Mouse (Mus musculus) stomach, embryonic 15.5 days (tissue): ENCODE data around the gene Sde2. TPM values are rescaled to one million over a fixed set of nuclear protein-coding genes. Genes with fewer than 3 reads are reported as not detected.
A peak's percentile ranks its signal among the peaks of the same experiment; 100 is the strongest.
"Not testable (repeated sequence)": the region's sequence is repeated elsewhere in the genome, so short reads cannot be mapped to it uniquely, and the experiment has no call there.

Experiments
- ATAC-seq: fragments of 200-750 bp; cut with Nextera tagmentation; 2 replicates; pipeline ENCODE4 v1.8.0; 2017; ENCODE audit warnings: low read depth, moderate number of reproducible peaks, moderate TSS enrichment; ENCODE audit not compliant: insufficient read depth, low FRiP score
- H3K27ac ChIP-seq: fragments of 300-500 bp; sonication (generic); 2 replicates; pipeline ENCODE4 v1.5.1; 2015; ENCODE audit warnings: mild to moderate bottlenecking, inconsistent platforms
- H3K27me3 ChIP-seq: fragments of 300-500 bp; sonication (generic); replicated peaks from 2 replicates; pipeline ENCODE4 v1.6.1; 2015; ENCODE audit warnings: inconsistent platforms
- H3K36me3 ChIP-seq: fragments of 300-500 bp; sonication (generic); 2 replicates; pipeline ENCODE4 v1.6.1; 2015; ENCODE audit warnings: inconsistent platforms
- H3K4me1 ChIP-seq: fragments of 300-500 bp; sonication (generic); 2 replicates; pipeline ENCODE4 v1.6.1; 2015; ENCODE audit warnings: inconsistent platforms
- H3K4me2 ChIP-seq: fragments of 300-500 bp; sonication (generic); 2 replicates; pipeline ENCODE4 v1.6.1; 2015; ENCODE audit warnings: mild to moderate bottlenecking, inconsistent platforms
- H3K4me3 ChIP-seq: fragments of 300-500 bp; sonication (generic); replicated peaks from 2 replicates; pipeline ENCODE4 v1.5.1; 2015; ENCODE audit warnings: inconsistent platforms
- H3K9ac ChIP-seq: fragments of 300-500 bp; sonication (generic); 2 replicates; pipeline ENCODE4 v1.6.1; 2015; ENCODE audit warnings: inconsistent platforms
- H3K9me3 ChIP-seq: fragments of 300-500 bp; sonication (generic); 2 replicates; pipeline ENCODE4 v1.6.1; 2016; ENCODE audit warnings: inconsistent platforms
- WGBS: fragments of 180-500 bp; shearing (Covaris S2); methylation state at CpG from one replicate; pipeline ENCODE4 v1.1.7; 2015; 5-methylcytosine and 5-hydroxymethylcytosine counted together
- polyA plus RNA-seq: library from polyadenylated mRNA; unstranded; fragments of >200 nt; fragmentation: Nextera tagmentation; extraction: Ambion mirVana; gene quantifications from 2 replicates; pipeline ENCODE4 v1.2.1, GENCODE M21; 2015

Gene Sde2
- polyA plus RNA-seq, 1 experiment from 2014 or later, result 34.4 TPM

DNA sequence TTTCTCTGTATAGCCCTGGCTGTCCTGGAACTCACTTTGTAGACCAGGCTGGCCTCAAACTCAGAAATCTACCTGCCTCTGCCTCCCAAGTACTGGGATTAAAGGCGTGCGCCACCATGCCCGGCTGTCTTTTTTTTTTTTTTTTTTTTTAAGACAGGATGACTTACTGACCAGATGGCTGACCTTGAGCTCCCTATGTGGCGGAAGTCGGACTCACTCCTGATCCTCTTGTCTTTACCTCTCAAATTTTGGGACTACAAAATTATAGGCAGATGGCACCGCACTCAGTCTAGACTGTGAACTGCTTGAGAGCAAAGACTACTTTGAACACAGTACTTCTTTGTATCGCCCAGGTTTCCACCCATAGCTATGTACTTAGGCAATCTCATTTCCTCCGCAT lies 14.5 kb upstream of the Sde2 start:
- not testable (repeated sequence) for H3K9me3 ChIP-seq, H3K9ac ChIP-seq, H3K4me3 ChIP-seq, H3K36me3 ChIP-seq, H3K4me1 ChIP-seq, ATAC-seq, H3K27ac ChIP-seq, H3K4me2 ChIP-seq, H3K27me3 ChIP-seq
- WGBS, result 87% methylated on average over 8 of the region's 8 CpGs

DNA sequence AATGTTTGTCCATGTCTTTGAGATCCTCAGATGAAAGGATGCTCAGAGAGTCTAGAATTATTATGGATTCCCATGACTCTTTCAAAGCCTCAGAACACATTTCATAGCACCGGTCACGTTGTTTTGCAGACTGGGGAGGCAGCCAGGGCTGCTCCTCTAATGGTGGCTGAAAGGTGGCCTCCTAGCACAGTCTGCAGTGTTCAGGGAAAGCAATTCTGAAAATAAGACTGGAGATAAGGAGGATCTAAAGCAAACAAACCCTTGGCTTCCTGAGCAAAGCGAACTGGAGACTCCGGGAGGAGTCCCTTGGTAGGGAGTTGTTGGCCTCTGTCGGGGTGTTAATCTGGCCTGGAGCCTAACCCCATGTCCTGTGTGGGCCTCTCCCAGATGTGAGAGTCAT lies 13.7 kb upstream of the Sde2 start:
- H3K4me2 ChIP-seq, result no peak overlapping the region
- H3K4me1 ChIP-seq, result no peaks in the 10 kb centered on the region
- no peak overlapping the region for H3K9ac ChIP-seq
- no peak overlapping the region for H3K27ac ChIP-seq
- ATAC-seq, result no peak
- WGBS, result 76% methylated on average over 5 of the region's 5 CpGs
- no peak overlapping the region for H3K4me3 ChIP-seq
- no peaks in the 10 kb centered on the region for H3K36me3 ChIP-seq
- no peaks in the 10 kb centered on the region for H3K9me3 ChIP-seq
- H3K27me3 ChIP-seq, result no peaks in the 10 kb centered on the region

DNA sequence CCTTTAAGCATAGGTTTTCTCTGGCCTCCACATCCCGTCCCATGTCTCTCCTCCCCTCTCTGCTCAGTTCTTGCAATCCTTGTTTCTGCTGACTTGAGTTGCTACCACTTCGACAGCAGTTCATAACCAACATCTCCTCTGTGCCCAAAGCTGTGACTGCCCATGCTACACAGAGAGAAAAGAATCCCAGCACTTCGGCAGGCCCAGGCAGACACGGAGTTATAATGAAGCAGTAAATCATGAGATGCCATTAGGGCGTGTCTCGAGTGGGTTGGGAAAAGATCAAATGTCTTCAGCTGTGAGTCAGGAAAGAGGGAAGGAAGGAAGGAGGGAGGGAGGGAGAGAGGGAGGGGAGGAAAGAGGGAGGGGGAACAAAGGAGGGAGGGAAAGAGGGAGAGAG lies 12.9 kb upstream of the Sde2 start:
- H3K4me2 ChIP-seq, result no peak overlapping the region
- H3K9ac ChIP-seq, result no peak overlapping the region
- no peak for ATAC-seq
- H3K9me3 ChIP-seq, result no peaks in the 10 kb centered on the region
- WGBS, result 25% methylated on average over 6 of the region's 6 CpGs
- no peak overlapping the region for H3K27ac ChIP-seq
- no peaks in the 10 kb centered on the region for H3K4me1 ChIP-seq
- H3K27me3 ChIP-seq, result no peaks in the 10 kb centered on the region
- H3K36me3 ChIP-seq, result no peaks in the 10 kb centered on the region
- H3K4me3 ChIP-seq, result no peak overlapping the region

DNA sequence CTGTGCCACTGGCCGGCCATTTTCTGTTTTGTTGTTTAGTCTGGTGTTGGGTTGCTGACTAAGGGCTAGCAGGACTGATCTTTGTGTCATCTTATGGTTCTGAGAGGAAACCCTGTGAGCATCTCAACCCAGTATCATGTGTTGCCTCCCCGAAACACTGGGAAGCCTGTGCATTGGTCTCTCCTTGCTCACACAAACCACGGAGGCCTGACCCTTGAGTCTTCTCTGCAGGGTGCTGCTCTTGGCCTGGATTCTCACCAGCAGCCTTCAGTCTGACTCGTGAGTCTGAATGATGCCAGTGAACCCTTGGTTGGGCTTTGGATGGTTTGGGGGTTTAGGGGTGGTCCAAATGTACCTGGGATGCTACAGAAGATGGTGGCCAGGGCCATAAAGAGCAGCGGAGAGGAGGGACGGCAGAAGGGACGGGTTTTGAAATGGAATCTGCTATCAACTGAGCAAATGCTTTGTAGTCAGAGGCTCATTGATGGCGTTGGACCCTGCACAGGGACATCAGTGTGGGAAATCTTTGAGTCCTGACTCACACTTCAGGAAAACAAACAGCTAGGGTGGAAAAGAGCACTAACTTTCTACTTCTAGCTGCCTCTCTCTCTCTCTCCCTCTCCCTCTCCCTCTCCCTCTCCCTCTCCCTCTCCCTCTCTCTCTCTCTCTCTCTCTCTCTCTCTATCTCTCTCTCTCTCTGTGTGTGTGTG lies 11.6 kb upstream of the Sde2 start:
- Histone ChIP-seq H3K27me3 (no peaks in the 10 kb centered on the region), H3K36me3 (no peaks in the 10 kb centered on the region), H3K9ac (no peak overlapping the region), H3K4me2 (no peak overlapping the region), H3K9me3 (no peaks in the 10 kb centered on the region), H3K4me3 (no peak overlapping the region), H3K4me1 (no peaks in the 10 kb centered on the region), H3K27ac (no peak overlapping the region)
- ATAC-seq, result no peak
- WGBS, result 70% methylated on average over 8 of the region's 8 CpGs

- H3K36me3 ChIP-seq, result no peaks in the 10 kb centered on the region
- no peak overlapping the region for H3K9ac ChIP-seq
- H3K4me2 ChIP-seq, result no peak overlapping the region
- H3K27me3 ChIP-seq, result no peaks in the 10 kb centered on the region
- no peak for ATAC-seq
- no peaks in the 10 kb centered on the region for H3K4me1 ChIP-seq
- no peaks in the 10 kb centered on the region for H3K9me3 ChIP-seq
- H3K4me3 ChIP-seq, result no peak overlapping the region
- WGBS, result 77% methylated on average over 8 of the region's 8 CpGs
- no peak overlapping the region for H3K27ac ChIP-seq
These were observed 9.2 kb upstream of the Sde2 start for GRCm38 (mm10) chr1:180841561-180842300.

GRCm38 (mm10) chr1:180848114-180848510 lies 2.8 kb upstream of the Sde2 start:
- Histone ChIP-seq H3K4me3 (peak overlapping the region; percentile 20), H3K36me3 (no peaks in the 10 kb centered on the region), H3K4me1 (peaks cover 19% of the 10 kb centered on the region), H3K9me3 (no peaks in the 10 kb centered on the region), H3K27me3 (no peaks in the 10 kb centered on the region), H3K9ac (no peak overlapping the region), H3K27ac (peak overlapping the region; percentile 99), H3K4me2 (peak overlapping the region; percentile 53)
- peak; percentile 59 for ATAC-seq
- 2% methylated on average over 9 of the region's 9 CpGs for WGBS

- 12% methylated on average over 11 of the region's 11 CpGs for WGBS
- Histone ChIP-seq H3K4me1 (peaks cover 19% of the 10 kb centered on the region), H3K9ac (peak overlapping the region; percentile 6; the same call in 1 of the 2 replicates), H3K36me3 (no peaks in the 10 kb centered on the region), H3K9me3 (no peaks in the 10 kb centered on the region), H3K4me3 (peak overlapping the region; percentile 20), H3K27ac (peak overlapping the region; percentile 99), H3K27me3 (no peaks in the 10 kb centered on the region), H3K4me2 (peak overlapping the region; percentile 53)
- no peak for ATAC-seq
These were observed 2.3 kb upstream of the Sde2 start for GRCm38 (mm10) chr1:180848511-180849241.

DNA sequence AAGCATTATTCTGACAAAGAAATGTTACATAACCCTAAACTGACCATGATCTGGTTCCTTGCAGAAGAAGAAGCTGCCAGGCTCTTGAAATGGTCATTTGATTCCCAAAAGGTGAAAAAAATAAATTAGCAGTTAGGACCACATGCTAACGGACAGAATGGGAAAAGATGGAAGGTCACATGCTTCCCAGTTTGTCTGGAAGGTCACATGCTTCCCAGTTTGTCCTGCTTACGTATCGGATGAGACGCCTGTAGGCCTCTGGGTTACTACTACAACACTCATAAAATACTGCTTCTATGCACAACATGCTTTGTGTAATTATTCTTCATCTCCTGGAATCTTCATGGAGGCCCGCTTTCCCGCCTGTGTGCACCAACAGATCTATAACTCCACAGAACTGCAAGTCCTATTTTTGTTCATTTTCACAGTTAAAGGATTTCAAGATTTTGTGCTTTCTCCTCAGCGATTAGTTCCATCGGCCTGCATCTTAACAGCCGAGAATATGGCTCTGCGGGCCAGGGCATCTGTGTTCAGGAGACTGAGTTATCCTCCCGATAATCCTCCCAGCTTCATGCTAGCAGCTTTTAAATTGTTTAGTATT lies 1.1 kb upstream of the Sde2 start:
- Histone ChIP-seq H3K4me1 (peaks cover 19% of the 10 kb centered on the region), H3K4me2 (peak overlapping the region; percentile 81), H3K9ac (0 out of 2 replicates have a peak overlapping the region, but pooled peaks have one; percentile 46), H3K36me3 (no peaks in the 10 kb centered on the region), H3K9me3 (no peaks in the 10 kb centered on the region), H3K27me3 (no peaks in the 10 kb centered on the region), H3K4me3 (peak overlapping the region; percentile 78), H3K27ac (peak overlapping the region; percentile 99)
- ATAC-seq, result no peak
- 31% methylated on average over 11 of the region's 11 CpGs for WGBS

DNA sequence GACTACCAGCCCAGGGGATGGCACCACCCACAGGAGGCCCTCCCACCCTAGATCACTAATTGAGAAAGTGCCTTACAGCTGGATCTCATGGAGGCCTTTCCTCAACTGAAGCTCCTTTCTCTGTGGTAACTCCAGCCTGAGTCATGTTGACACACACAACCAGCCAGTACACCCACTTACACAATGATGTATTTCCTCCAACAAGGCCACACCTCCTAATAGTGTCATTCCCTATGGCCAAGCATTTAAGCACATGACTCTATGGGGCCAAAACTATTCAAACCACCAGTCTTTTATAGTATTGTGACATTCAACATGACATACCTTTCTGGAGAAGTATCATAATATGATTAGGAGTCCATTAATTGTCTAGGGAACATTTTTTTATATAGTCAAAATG lies 7.8 kb downstream of the Sde2 start:
- H3K4me3 ChIP-seq, result no peak overlapping the region
- no peaks in the 10 kb centered on the region for H3K4me1 ChIP-seq
- H3K27me3 ChIP-seq, result no peaks in the 10 kb centered on the region
- ATAC-seq, result no peak
- H3K36me3 ChIP-seq, result peaks cover 58% of the 10 kb centered on the region
- H3K4me2 ChIP-seq, result no peak overlapping the region
- H3K27ac ChIP-seq, result no peak overlapping the region
- H3K9me3 ChIP-seq, result no peaks in the 10 kb centered on the region
- no peak overlapping the region for H3K9ac ChIP-seq

- H3K4me1 ChIP-seq, result no peaks in the 10 kb centered on the region
- peaks cover 64% of the 10 kb centered on the region for H3K36me3 ChIP-seq
- 81% methylated on average over 6 of the region's 6 CpGs for WGBS
- no peak overlapping the region for H3K9ac ChIP-seq
- H3K27ac ChIP-seq, result no peak overlapping the region
- no peaks in the 10 kb centered on the region for H3K27me3 ChIP-seq
- 0 out of 2 replicates have a peak, but pooled peaks have one; percentile 43 for ATAC-seq
- no peak overlapping the region for H3K4me2 ChIP-seq
- no peak overlapping the region for H3K4me3 ChIP-seq
- no peaks in the 10 kb centered on the region for H3K9me3 ChIP-seq
These were observed 9.1 kb downstream of the Sde2 start for GRCm38 (mm10) chr1:180860030-180860429.

DNA sequence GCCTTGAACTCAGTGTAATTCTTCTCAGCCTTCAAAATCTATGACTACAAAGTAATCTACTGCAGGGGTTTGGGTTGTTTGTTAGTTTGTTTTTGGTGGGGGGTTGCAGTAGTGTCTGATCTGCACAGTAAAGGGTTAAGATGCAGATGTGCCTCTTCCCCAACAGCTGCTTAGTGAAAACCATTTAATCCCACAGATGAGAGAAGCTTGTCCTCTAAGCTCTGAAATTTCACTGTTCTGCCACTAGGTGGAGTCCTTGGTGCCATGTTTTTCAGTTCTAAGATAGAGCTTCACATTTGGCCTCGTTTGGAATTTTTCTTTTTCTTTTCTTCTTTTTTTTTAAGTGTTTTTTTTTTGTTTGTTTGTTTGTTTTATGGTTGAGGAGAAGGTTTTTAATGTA lies 12.7 kb downstream of the Sde2 start:
- 5% methylated on average over 1 of the region's 1 CpGs for WGBS
- H3K27ac ChIP-seq, result no peak overlapping the region
- ATAC-seq, result no peak
- no peak overlapping the region for H3K9ac ChIP-seq
- H3K4me3 ChIP-seq, result no peak overlapping the region
- no peaks in the 10 kb centered on the region for H3K9me3 ChIP-seq
- H3K4me2 ChIP-seq, result no peak overlapping the region
- H3K27me3 ChIP-seq, result no peaks in the 10 kb centered on the region
- peaks cover 59% of the 10 kb centered on the region for H3K36me3 ChIP-seq
- H3K4me1 ChIP-seq, result no peaks in the 10 kb centered on the region

DNA sequence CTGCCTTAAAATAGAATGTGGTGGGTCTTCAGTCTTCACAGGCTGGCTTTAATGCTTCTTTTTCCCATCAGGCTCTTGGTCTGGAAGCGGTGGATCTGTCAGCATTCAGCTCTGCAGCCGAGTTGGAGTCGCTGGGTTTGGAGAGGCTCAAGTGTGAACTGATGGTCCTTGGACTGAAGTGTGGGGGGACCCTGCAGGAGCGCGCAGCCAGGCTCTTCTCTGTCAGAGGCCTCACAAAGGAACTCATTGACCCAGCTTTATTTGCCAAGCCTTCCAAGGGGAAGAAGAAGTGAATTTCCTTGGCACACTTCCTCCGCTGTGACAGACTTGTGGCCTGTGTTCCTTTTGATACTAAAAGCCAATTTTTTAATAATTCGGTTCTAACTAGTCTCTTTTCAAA lies 15.1 kb downstream of the Sde2 start:
- H3K9me3 ChIP-seq, result no peaks in the 10 kb centered on the region
- no peak overlapping the region for H3K4me2 ChIP-seq
- H3K27ac ChIP-seq, result no peak overlapping the region
- H3K36me3 ChIP-seq, result peaks cover 43% of the 10 kb centered on the region
- no peaks in the 10 kb centered on the region for H3K4me1 ChIP-seq
- 89% methylated on average over 7 of the region's 7 CpGs for WGBS
- no peak overlapping the region for H3K4me3 ChIP-seq
- ATAC-seq, result no peak
- no peaks in the 10 kb centered on the region for H3K27me3 ChIP-seq
- H3K9ac ChIP-seq, result no peak overlapping the region
